Mouse (Mus musculus): ENCODE data around the gene Shc1. TPM values are rescaled to one million over a fixed set of nuclear protein-coding genes. Genes with fewer than 3 reads are reported as not detected.

Shc1 gene
- polyA plus RNA-seq, 1 experiment from 2014 or later = 60.6 TPM

- 38% methylated on average over 10 of the region's 10 CpGs for WGBS
These were observed 38.8 kb downstream of the Shc1 start for GRCm38 (mm10) chr3:89456726-89457665.

GRCm38 (mm10) chr3:89458372-89458964 lies 40.2 kb downstream of the Shc1 start:
- Histone ChIP-seq H3K9ac (no peak overlapping the region), H3K4me2 (peak overlapping the region; percentile 89), H3K27ac (peak overlapping the region; percentile 86), H3K27me3 (no peaks in the 10 kb centered on the region), H3K4me3 (peak overlapping the region; percentile 76), H3K36me3 (no peaks in the 10 kb centered on the region), H3K9me3 (replicated peaks) (no peaks in the 10 kb centered on the region), H3K4me1 (replicated peaks) (peaks cover 23% of the 10 kb centered on the region)
- ATAC-seq (replicated peaks; ENCODE audit: insufficient number of reproducible peaks, insufficient read depth, low FRiP score, low read depth) = no peak
- 36% methylated on average over 13 of the region's 13 CpGs for WGBS

More at GRCm38 (mm10) chr3:89456726-89457665, 38.8 kb downstream of the Shc1 start:
- H3K27ac ChIP-seq = no peak overlapping the region
- no peak overlapping the region for H3K4me3 ChIP-seq
- H3K27me3 ChIP-seq = no peaks in the 10 kb centered on the region
- H3K4me1 ChIP-seq (replicated peaks) = peaks cover 23% of the 10 kb centered on the region
- H3K9ac ChIP-seq = no peak overlapping the region
- ATAC-seq (replicated peaks; ENCODE audit: insufficient number of reproducible peaks, insufficient read depth, low FRiP score, low read depth) = no peak
- H3K36me3 ChIP-seq = no peaks in the 10 kb centered on the region
- H3K9me3 ChIP-seq (replicated peaks) = no peaks in the 10 kb centered on the region
- H3K4me2 ChIP-seq = no peak overlapping the region

- 1% methylated on average over 34 of the region's 36 CpGs for WGBS
- Histone ChIP-seq H3K9ac (peak overlapping the region; percentile 79), H3K27ac (peak overlapping the region; percentile 86), H3K36me3 (no peaks in the 10 kb centered on the region), H3K4me1 (replicated peaks) (peaks cover 23% of the 10 kb centered on the region), H3K27me3 (no peaks in the 10 kb centered on the region), H3K4me2 (peak overlapping the region; percentile 89), H3K9me3 (replicated peaks) (no peaks in the 10 kb centered on the region), H3K4me3 (peak overlapping the region; percentile 76)
- peak; percentile 85 for ATAC-seq (replicated peaks; ENCODE audit: insufficient number of reproducible peaks, insufficient read depth, low FRiP score, low read depth)
These were observed 40.9 kb downstream of the Shc1 start for GRCm38 (mm10) chr3:89458965-89459807.

- Histone ChIP-seq H3K9ac (no peak overlapping the region), H3K27ac (no peak overlapping the region), H3K9me3 (replicated peaks) (no peaks in the 10 kb centered on the region), H3K4me1 (replicated peaks) (no peaks in the 10 kb centered on the region), H3K36me3 (no peaks in the 10 kb centered on the region), H3K4me3 (no peak overlapping the region), H3K27me3 (no peaks in the 10 kb centered on the region), H3K4me2 (no peak overlapping the region)
- no peak for ATAC-seq (replicated peaks; ENCODE audit: insufficient number of reproducible peaks, insufficient read depth, low FRiP score, low read depth)
- WGBS = 45% methylated on average over 4 of the region's 4 CpGs
These were observed 50.0 kb downstream of the Shc1 start for GRCm38 (mm10) chr3:89468268-89468667.

GRCm38 (mm10) chr3:89472280-89472679 lies 54.0 kb downstream of the Shc1 start:
- Histone ChIP-seq H3K4me2 (no peak overlapping the region), H3K27ac (no peak overlapping the region), H3K9me3 (replicated peaks) (no peaks in the 10 kb centered on the region), H3K9ac (no peak overlapping the region), H3K36me3 (no peaks in the 10 kb centered on the region), H3K4me3 (no peak overlapping the region), H3K27me3 (no peaks in the 10 kb centered on the region), H3K4me1 (replicated peaks) (no peaks in the 10 kb centered on the region)
- ATAC-seq (replicated peaks; ENCODE audit: insufficient number of reproducible peaks, insufficient read depth, low FRiP score, low read depth) = no peak
- WGBS = 72% methylated on average over 7 of the region's 7 CpGs

GRCm38 (mm10) chr3:89473838-89474237 lies 55.6 kb downstream of the Shc1 start:
- no peak for ATAC-seq (replicated peaks; ENCODE audit: insufficient number of reproducible peaks, insufficient read depth, low FRiP score, low read depth)
- Histone ChIP-seq H3K27me3 (no peaks in the 10 kb centered on the region), H3K27ac (no peak overlapping the region), H3K36me3 (no peaks in the 10 kb centered on the region), H3K9ac (no peak overlapping the region), H3K4me1 (replicated peaks) (no peaks in the 10 kb centered on the region), H3K4me2 (no peak overlapping the region), H3K4me3 (no peak overlapping the region), H3K9me3 (replicated peaks) (no peaks in the 10 kb centered on the region)
- 69% methylated on average over 6 of the region's 6 CpGs for WGBS

GRCm38 (mm10) chr3:89479055-89479454 lies 60.8 kb downstream of the Shc1 start:
- Histone ChIP-seq H3K9me3 (replicated peaks) (no peaks in the 10 kb centered on the region), H3K27me3 (no peaks in the 10 kb centered on the region), H3K4me3 (no peak overlapping the region), H3K9ac (no peak overlapping the region), H3K36me3 (no peaks in the 10 kb centered on the region), H3K4me2 (no peak overlapping the region), H3K27ac (no peak overlapping the region), H3K4me1 (replicated peaks) (no peaks in the 10 kb centered on the region)
- 62% methylated on average over 6 of the region's 6 CpGs for WGBS
- no peak for ATAC-seq (replicated peaks; ENCODE audit: insufficient number of reproducible peaks, insufficient read depth, low FRiP score, low read depth)

Other genes starting within 250 kb of the Shc1 start
- gene Scamp3, start 241.0 kb upstream of the Shc1 start, polyA plus RNA-seq (2015; fragmentation: Nextera tagmentation; extraction: Ambion mirVana) = 70.9 and 92.8 TPM in 2 replicates
- gene Fam189b, start 235.3 kb upstream of the Shc1 start, polyA plus RNA-seq (2015; fragmentation: Nextera tagmentation; extraction: Ambion mirVana) = 10.5 and 19.2 TPM in 2 replicates
- gene Gba, start 215.5 kb upstream of the Shc1 start, polyA plus RNA-seq (2015; fragmentation: Nextera tagmentation; extraction: Ambion mirVana) = 27.3 and 34.7 TPM in 2 replicates
- 17.5 and 31.4 TPM in 2 replicates for gene Thbs3, start 203.3 kb upstream of the Shc1 start, polyA plus RNA-seq (2015; fragmentation: Nextera tagmentation; extraction: Ambion mirVana)
- gene Mtx1, start 191.4 kb upstream of the Shc1 start, polyA plus RNA-seq (2015; fragmentation: Nextera tagmentation; extraction: Ambion mirVana) = 106 and 119 TPM in 2 replicates
- gene Muc1, start 189.4 kb upstream of the Shc1 start, polyA plus RNA-seq (2015; fragmentation: Nextera tagmentation; extraction: Ambion mirVana) = 1.6 and 7.0 TPM in 2 replicates
- 189 and 207 TPM in 2 replicates for gene Krtcap2, start 172.5 kb upstream of the Shc1 start, polyA plus RNA-seq (2015; fragmentation: Nextera tagmentation; extraction: Ambion mirVana)
- 0.79 and 2.2 TPM in 2 replicates for gene Trim46, start 172.1 kb upstream of the Shc1 start, polyA plus RNA-seq (2015; fragmentation: Nextera tagmentation; extraction: Ambion mirVana)
- 88.4 and 88.7 TPM in 2 replicates for gene Dpm3, start 159.1 kb upstream of the Shc1 start, polyA plus RNA-seq (2015; fragmentation: Nextera tagmentation; extraction: Ambion mirVana)
- 44.5 and 49.5 TPM in 2 replicates for gene Slc50a1, start 147.9 kb upstream of the Shc1 start, polyA plus RNA-seq (2015; fragmentation: Nextera tagmentation; extraction: Ambion mirVana)
- gene Efna1, start 137.3 kb upstream of the Shc1 start, polyA plus RNA-seq (2015; fragmentation: Nextera tagmentation; extraction: Ambion mirVana) = 35.0 and 39.9 TPM in 2 replicates
- 0.73 and 2.7 TPM in 2 replicates for gene Efna3, start 95.5 kb upstream of the Shc1 start, polyA plus RNA-seq (2015; fragmentation: Nextera tagmentation; extraction: Ambion mirVana)
- gene Efna4, start 80.4 kb upstream of the Shc1 start, polyA plus RNA-seq (2015; fragmentation: Nextera tagmentation; extraction: Ambion mirVana) = 6.0 and 8.1 TPM in 2 replicates
- gene Adam15, start 68.4 kb upstream of the Shc1 start, polyA plus RNA-seq (2015; fragmentation: Nextera tagmentation; extraction: Ambion mirVana) = 59.8 and 71.2 TPM in 2 replicates
- gene Dcst2, start 56.5 kb upstream of the Shc1 start, polyA plus RNA-seq (2015; fragmentation: Nextera tagmentation; extraction: Ambion mirVana) = not detected in 2 replicates
- 0.06 and 0.18 TPM in 2 replicates for gene Dcst1, start 53.2 kb upstream of the Shc1 start, polyA plus RNA-seq (2015; fragmentation: Nextera tagmentation; extraction: Ambion mirVana)
- 2.3 and 3.0 TPM in 2 replicates for gene Zbtb7b, start 23.7 kb upstream of the Shc1 start, polyA plus RNA-seq (2015; fragmentation: Nextera tagmentation; extraction: Ambion mirVana)
- gene Lenep, start 15.7 kb upstream of the Shc1 start, polyA plus RNA-seq (2015; fragmentation: Nextera tagmentation; extraction: Ambion mirVana) = 1.7 TPM in 1 of 2 replicates, not detected in the other
- gene Flad1, start 6.6 kb upstream of the Shc1 start, polyA plus RNA-seq (2015; fragmentation: Nextera tagmentation; extraction: Ambion mirVana) = 34.0 and 35.1 TPM in 2 replicates
- 266 and 291 TPM in 2 replicates for gene Cks1b, start 60 bp upstream of the Shc1 start, polyA plus RNA-seq (2015; fragmentation: Nextera tagmentation; extraction: Ambion mirVana)
- 21.1 and 28.1 TPM in 2 replicates for gene Pygo2, start 11.8 kb downstream of the Shc1 start, polyA plus RNA-seq (2015; fragmentation: Nextera tagmentation; extraction: Ambion mirVana)
- gene Pbxip1, start 18.3 kb downstream of the Shc1 start, polyA plus RNA-seq (2015; fragmentation: Nextera tagmentation; extraction: Ambion mirVana) = 62.4 and 64.7 TPM in 2 replicates
- 47.2 and 52.1 TPM in 2 replicates for gene Pmvk, start 36.1 kb downstream of the Shc1 start, polyA plus RNA-seq (2015; fragmentation: Nextera tagmentation; extraction: Ambion mirVana)
- 2.6 and 4.7 TPM in 2 replicates for gene Kcnn3, start 101.7 kb downstream of the Shc1 start, polyA plus RNA-seq (2015; fragmentation: Nextera tagmentation; extraction: Ambion mirVana)

Data from heart, embryonic 15.5 days (tissue).